Mouse (Mus musculus) heart, adult 2 months (tissue): ENCODE data around the gene Ptpru. TPM values are rescaled to one million over a fixed set of nuclear protein-coding genes. Genes with fewer than 3 reads are reported as not detected.

Experiments
- DNase-seq, 2 experiments: peaks; one replicate each; pipeline ENCODE4 v3.0.0; 2021
- H3K27ac ChIP-seq: fragments of 200-600 bp; 2 replicates; pipeline ENCODE4 v1.8.1; 2022
- H3K27me3 ChIP-seq: fragments of 200-500 bp; 2 replicates; pipeline ENCODE4 v1.6.1; 2012; ENCODE audit warnings: mild to moderate bottlenecking, low read length, inconsistent platforms, mixed read lengths; ENCODE audit not compliant: control insufficient read depth, insufficient read depth
- H3K36me3 ChIP-seq: fragments of 200-500 bp; 2 replicates; pipeline ENCODE4 v1.6.1; 2012; ENCODE audit warnings: low read length, inconsistent platforms; ENCODE audit not compliant: control insufficient read depth, insufficient read depth
- H3K4me1 ChIP-seq: fragments of 200-500 bp; 2 replicates; pipeline ENCODE4 v1.6.1; 2011; ENCODE audit warnings: low read length; ENCODE audit not compliant: control insufficient read depth, insufficient read depth
- H3K4me3 ChIP-seq: fragments of 200-600 bp; 2 replicates; pipeline ENCODE4 v1.8.1; 2022
- H3K79me2 ChIP-seq: fragments of 200-500 bp; replicated peaks from 2 replicates; pipeline ENCODE4 v1.6.1; 2012; ENCODE audit warnings: mild to moderate bottlenecking, inconsistent platforms, low read length, moderate library complexity, mixed read lengths; ENCODE audit not compliant: control insufficient read depth, insufficient read depth
- H3K9ac ChIP-seq: fragments of 200-500 bp; 2 replicates; pipeline ENCODE4 v1.6.1; 2012; ENCODE audit warnings: low read depth, mild to moderate bottlenecking, control low read depth, inconsistent platforms, low read length, mixed read lengths
- CTCF ChIP-seq: fragments of 200-600 bp; IDR thresholded peaks from 2 replicates; pipeline ENCODE4 v1.8.1; 2022; ENCODE audit warnings: antibody characterized with exemption, mild to moderate bottlenecking, moderate library complexity
- EP300 ChIP-seq: fragments of 200-500 bp; IDR thresholded peaks from 2 replicates; pipeline ENCODE4 v1.6.1; 2011; ENCODE audit warnings: low read depth, low read length, control low read depth; ENCODE audit not compliant: insufficient read depth
- POLR2A ChIP-seq: fragments of 200-500 bp; IDR thresholded peaks from 2 replicates; pipeline ENCODE4 v1.6.1; 2011; ENCODE audit warnings: mild to moderate bottlenecking, low read depth, low read length, control low read depth; ENCODE audit not compliant: insufficient read depth
- WGBS: fragments of 180-500 bp; shearing (Covaris S2); methylation state at CpG from one replicate; pipeline ENCODE4 v1.1.7; 2018; 5-methylcytosine and 5-hydroxymethylcytosine counted together
- intact Hi-C: fragments of 180-260 bp; cut with DNase I; formaldehyde crosslinking; loops from one replicate; pipeline ENCODE4 v1.15.1; 2025
- polyA plus RNA-seq: library from polyadenylated mRNA; depleted of rRNA; stranded (reverse); fragments of >200 nt; gene quantifications from 2 replicates; pipeline ENCODE4 v1.2.3, GENCODE M21; 2012
- total RNA-seq, 2 experiments: library from RNA; stranded (reverse); gene quantifications; 2 replicates each; pipeline ENCODE4 v1.2.3; 2021

Gene Ptpru
- total and polyA plus RNA-seq, 3 experiments, result 4.2 to 5.7 (median 4.3) TPM

GRCm38 (mm10) chr4:131797483-131797882 lies 40.6 kb downstream of the Ptpru start:
- Histone ChIP-seq H3K79me2 (no peaks in the 10 kb centered on the region), H3K27ac (no peak overlapping the region), H3K36me3 (no peaks in the 10 kb centered on the region), H3K4me3 (no peak overlapping the region), H3K9ac (no peak overlapping the region), H3K27me3 (no peaks in the 10 kb centered on the region), H3K4me1 (no peaks in the 10 kb centered on the region)
- DNase-seq, result peak; percentile 64 to 82
- no peak for TF ChIP-seq EP300
- TF ChIP-seq CTCF, result no peak
- no peak for TF ChIP-seq POLR2A
- intact Hi-C loops, result loop anchor here (5.0 kb wide), 1 partner anchor 825 kb away; no protein-coding TSS in a partner anchor
- 59% methylated on average over 7 of the region's 7 CpGs for WGBS

GRCm38 (mm10) chr4:131796312-131797080 lies 41.6 kb downstream of the Ptpru start:
- Histone ChIP-seq H3K79me2 (no peaks in the 10 kb centered on the region), H3K36me3 (no peaks in the 10 kb centered on the region), H3K4me3 (no peak overlapping the region), H3K27ac (no peak overlapping the region), H3K27me3 (no peaks in the 10 kb centered on the region), H3K9ac (no peak overlapping the region), H3K4me1 (no peaks in the 10 kb centered on the region)
- intact Hi-C loops, result loop anchor here (5.0 kb wide), 1 partner anchor 824 kb away; no protein-coding TSS in a partner anchor
- 49% methylated on average over 14 of the region's 14 CpGs for WGBS
- peak in 1 of 2 experiments; percentile 58 for DNase-seq
- no peak for TF ChIP-seq CTCF
- no peak for TF ChIP-seq EP300
- TF ChIP-seq POLR2A, result no peak

- 78% methylated on average over 7 of the region's 7 CpGs for WGBS
- H3K79me2 ChIP-seq, result no peaks in the 10 kb centered on the region
- no peaks in the 10 kb centered on the region; the same call in 1 of the 2 replicates for H3K4me1 ChIP-seq
- H3K27me3 ChIP-seq, result no peaks in the 10 kb centered on the region
- no peak overlapping the region for H3K9ac ChIP-seq
- H3K36me3 ChIP-seq, result no peaks in the 10 kb centered on the region
- TF ChIP-seq CTCF (no peak), EP300 (no peak), POLR2A (no peak)
- intact Hi-C loops, result no loop called here
- DNase-seq, result no peak
- H3K27ac ChIP-seq, result no peak overlapping the region
- no peak overlapping the region for H3K4me3 ChIP-seq
Observed at GRCm38 (mm10) chr4:131786800-131787199, 51.3 kb downstream of the Ptpru start.

DNA sequence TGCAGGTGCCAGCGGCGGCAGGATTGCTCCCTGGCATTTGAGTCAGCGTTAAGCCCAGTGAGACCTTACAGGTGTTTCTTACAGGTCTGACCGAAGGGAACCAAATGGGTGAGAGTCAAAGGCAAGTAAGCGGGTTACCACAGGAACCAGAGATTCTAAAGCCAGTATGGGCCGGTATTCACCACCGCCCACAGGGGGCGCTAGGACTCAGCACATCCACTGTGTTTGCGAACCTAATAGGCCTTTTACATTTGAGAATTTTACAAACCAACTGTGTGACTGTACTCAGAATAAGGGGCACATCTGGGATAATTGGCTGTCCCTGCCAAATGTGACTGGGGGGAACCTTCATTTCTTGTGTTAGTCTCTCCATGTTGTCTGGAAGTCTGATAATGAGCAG lies 54.1 kb downstream of the Ptpru start:
- Histone ChIP-seq H3K27me3 (no peaks in the 10 kb centered on the region), H3K27ac (no peak overlapping the region), H3K79me2 (no peaks in the 10 kb centered on the region), H3K4me3 (no peak overlapping the region), H3K4me1 (no peaks in the 10 kb centered on the region; the same call in 1 of the 2 replicates), H3K36me3 (no peaks in the 10 kb centered on the region), H3K9ac (no peak overlapping the region)
- intact Hi-C loops, result loop anchor here (2.0 kb wide), 1 partner anchor 51 kb away; no protein-coding TSS in a partner anchor
- TF ChIP-seq EP300, result 0 out of 2 replicates have a peak, but pooled peaks have one; percentile 48
- no peak for TF ChIP-seq POLR2A
- peak; percentile 91 for TF ChIP-seq CTCF
- WGBS, result 24% methylated on average over 9 of the region's 9 CpGs
- peak; percentile 36 to 60 for DNase-seq

DNA sequence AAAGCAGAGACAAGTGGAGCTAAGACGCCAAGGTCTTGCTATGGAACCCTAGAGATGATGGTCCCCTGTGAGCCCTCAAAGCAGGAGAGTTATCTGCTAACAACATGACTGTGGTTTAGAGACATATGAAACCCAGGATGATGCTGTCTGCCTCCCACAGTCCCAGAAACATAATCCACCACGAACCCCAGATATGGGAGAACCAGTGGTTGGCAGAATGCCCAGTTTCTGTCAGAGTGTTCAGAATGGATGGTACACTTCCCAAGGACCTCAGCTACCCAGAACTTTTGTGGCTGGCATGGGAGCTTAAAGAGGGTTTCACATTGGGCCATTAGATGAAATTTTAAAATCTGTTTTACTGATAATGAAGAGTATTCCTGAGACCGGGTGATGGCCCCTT lies 57.1 kb downstream of the Ptpru start:
- no peak for TF ChIP-seq POLR2A
- no peak for TF ChIP-seq CTCF
- TF ChIP-seq EP300, result no peak
- Histone ChIP-seq H3K9ac (no peak overlapping the region), H3K4me3 (no peak overlapping the region), H3K27me3 (no peaks in the 10 kb centered on the region), H3K79me2 (no peaks in the 10 kb centered on the region), H3K27ac (no peak overlapping the region), H3K4me1 (no peaks in the 10 kb centered on the region; the same call in 1 of the 2 replicates), H3K36me3 (no peaks in the 10 kb centered on the region)
- no peak for DNase-seq
- 46% methylated on average over 3 of the region's 3 CpGs for WGBS
- intact Hi-C loops, result no loop called here
